Mouse (Mus musculus) frontal cortex, postnatal 10 days (tissue): ENCODE measurements around the gene Cd109.

Source experiments
- DNase-seq, 2 experiments: peaks; one replicate each; pipeline ENCODE4 v3.0.0; 2022; ENCODE audit warnings: low spot score in 2 of 2, mixed read lengths in 1 of 2

The Cd109 gene

DNA sequence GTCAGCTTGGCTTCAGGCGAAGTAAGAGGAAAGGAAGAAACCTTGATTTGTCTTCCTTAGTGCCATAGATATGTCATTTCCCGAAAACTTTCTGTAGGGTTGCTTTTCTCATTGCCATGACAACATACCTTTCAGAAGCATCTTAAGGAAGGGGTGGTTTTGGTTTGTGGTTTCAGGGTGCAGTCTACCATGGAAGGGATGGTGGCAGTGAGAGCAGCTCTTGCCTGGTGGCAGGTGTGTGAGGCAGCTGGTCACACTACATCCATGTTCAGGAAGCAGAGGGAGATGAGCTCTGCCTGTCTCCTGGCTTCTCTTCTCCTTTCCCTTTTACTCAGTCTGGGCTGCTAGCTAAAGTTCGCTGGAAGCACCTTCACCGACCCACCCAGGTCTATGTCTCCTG, 26.0 kb downstream of the Cd109 start:
- DNase-seq: no peak

DNA sequence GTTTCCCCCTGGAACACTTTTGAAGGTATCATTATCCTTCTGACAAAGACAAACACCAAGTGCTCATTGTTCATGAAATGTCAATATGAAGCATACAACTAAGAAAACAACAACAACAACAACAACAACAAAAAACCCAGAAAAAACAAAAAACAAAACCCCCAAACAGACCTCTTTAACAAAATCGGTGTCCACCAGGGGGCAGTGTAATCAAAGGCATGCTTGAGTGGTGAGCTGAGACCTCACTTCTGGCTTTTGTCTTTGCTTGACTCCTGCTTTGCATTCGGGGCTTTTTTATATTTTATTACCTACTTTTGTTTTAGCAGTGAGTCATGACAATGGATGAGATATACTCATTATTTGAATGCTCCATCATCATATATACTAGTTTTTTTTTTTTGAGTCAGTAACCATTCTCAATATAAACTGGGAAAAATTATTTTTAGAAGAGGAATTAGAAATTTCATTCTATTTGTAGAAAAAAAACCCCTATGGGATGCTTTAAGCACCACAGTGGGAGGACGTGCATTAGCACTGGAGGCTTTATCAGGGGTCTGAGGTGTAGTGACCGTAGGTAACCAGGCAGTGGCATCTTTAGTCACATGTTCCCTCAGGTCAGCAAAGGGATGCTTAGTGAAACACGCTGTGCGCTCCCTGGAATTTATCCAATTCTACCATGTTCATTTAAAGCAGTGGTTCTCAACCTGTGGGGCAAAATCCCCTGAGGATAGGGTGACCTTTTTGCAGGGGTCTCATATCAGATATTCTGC, 30.8 kb downstream of the Cd109 start:
- DNase-seq: peak in 1 of 2 experiments; percentile 22

DNA sequence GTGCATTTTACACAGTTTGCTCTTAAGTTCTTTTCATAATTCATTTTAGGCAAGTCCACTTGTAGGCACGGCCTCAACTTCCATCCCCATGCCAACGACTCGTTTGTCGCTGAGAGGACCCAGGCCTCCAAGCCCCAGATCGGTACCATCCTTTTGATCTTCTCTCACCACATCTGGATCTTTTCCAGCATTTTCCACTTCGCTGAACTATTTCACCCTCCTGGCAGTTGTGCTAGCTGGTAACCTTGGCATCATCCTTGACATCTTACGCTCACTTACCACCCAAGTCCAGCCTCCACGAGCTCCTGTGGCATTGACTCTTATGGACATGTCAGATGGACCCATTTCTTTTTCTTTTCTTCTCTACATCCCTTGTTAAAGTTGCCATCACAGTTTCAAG, 33.3 kb downstream of the Cd109 start:
- DNase-seq: no peak

DNA sequence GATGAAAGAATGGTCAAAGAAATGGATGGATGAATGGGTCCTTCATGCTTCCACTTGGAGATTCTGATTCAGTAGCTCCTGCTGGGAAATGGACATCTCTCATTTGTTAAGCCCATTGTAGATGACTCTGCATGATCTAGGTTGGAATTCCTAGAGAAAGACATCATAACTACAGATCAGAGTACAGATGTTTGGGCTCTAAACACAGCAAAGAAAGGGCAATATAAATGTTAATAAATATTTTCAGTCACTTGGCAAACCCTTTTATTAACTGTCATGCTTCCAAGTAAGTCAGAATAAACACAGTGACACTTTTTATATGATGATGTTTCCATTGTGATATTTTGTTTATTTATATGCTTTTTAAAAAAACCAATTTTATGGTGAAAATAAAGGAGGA, 34.1 kb downstream of the Cd109 start:
- DNase-seq: no peak

DNA sequence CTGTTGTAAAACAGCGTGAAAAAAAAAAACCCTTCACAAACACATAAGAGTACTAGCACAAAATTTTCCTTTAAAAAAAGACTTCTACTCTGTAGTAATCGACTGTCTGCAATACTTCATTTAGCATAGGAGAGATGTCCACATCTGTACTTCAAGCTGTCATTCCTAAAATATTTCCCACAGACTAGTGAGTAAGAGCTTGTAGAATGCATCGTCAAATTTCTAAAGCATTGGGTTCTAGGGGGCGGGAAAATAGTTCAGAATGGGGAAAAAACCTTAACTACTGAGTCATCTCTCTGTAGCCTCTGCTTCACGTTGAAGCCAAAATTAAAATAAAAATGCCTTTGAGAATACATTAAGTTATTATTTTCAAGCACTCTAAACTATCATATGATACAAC, 42.2 kb downstream of the Cd109 start:
- DNase-seq: no peak

DNA sequence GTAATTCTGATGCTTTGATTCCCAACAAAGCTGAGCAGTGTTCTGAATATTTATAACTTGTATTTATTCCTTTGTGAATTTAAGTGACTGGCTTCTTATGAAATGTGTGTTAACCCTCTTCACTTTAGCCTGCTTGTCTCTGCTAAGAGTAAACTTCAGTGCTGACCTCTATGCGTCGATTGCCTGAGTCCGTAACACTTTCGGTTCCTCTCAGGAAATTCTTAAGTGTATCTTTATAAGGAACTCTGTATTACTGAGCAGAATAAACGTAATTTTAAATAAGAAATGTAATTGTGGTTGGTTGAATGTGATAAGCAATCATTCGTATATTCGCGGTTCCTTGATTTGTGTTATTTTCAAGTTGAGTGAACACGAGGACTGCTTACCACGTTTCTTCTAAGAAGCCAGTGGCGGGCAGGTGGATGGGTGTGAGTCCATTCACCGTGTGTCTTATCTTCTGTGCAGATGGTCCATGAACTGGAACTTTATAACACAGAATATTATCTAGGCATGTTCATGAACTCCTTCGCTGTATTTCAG, 56.2 kb downstream of the Cd109 start:
- DNase-seq: no peak

DNA sequence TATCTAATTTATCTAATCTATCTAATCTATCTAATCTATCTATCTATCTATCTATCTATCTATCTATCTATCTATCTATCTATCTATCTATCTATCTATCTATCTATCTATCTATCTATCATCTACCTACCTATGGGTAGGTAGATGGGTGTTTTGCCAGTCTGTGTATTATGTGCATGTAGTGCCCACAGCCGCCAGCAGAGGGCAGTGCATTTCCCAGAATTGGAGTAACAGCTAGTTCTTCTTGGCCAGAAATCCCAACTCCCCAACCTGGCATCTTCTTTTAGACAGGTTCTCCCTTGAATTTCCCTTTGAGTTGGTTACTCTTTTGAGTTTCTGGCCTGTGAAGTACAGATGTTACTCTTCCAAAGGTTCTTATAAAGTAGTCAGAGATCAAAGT, 85.3 kb downstream of the Cd109 start:
- peak; percentile 8 to 48 for DNase-seq

DNA sequence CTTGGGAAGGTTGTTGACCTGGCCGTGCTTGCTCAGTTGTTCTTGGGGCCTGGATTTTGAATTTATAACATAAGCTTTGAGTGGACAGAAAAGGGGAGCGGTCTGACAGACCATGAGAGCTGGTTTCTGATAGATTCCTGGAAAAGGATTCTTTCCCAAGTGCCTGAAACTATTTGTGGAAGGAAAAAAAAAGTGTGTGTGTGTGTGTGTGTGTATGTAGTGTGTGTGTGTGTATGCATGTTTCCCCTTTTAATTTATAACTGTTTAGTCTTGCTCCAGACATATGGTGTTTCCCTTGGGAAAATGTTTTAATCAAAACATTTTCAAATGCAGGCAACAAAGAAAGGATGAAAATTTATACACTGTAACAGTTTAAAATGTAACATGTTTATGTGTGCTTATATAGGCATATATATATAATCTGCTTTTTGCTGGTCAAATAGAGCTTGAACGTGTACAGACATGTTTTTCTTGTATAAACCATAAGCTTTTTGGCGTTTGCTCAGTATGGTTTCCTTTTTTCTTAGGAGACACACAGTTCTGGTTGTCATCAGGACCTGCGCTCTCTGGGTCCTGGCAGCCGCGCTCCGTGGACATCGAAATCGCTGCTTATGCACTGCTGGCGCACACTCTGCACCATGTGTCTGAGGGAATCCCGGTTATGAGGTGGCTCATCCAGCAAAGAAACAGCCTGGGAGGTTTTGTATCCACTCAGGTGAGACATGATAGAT, 87.3 kb downstream of the Cd109 start:
- no peak for DNase-seq

DNA sequence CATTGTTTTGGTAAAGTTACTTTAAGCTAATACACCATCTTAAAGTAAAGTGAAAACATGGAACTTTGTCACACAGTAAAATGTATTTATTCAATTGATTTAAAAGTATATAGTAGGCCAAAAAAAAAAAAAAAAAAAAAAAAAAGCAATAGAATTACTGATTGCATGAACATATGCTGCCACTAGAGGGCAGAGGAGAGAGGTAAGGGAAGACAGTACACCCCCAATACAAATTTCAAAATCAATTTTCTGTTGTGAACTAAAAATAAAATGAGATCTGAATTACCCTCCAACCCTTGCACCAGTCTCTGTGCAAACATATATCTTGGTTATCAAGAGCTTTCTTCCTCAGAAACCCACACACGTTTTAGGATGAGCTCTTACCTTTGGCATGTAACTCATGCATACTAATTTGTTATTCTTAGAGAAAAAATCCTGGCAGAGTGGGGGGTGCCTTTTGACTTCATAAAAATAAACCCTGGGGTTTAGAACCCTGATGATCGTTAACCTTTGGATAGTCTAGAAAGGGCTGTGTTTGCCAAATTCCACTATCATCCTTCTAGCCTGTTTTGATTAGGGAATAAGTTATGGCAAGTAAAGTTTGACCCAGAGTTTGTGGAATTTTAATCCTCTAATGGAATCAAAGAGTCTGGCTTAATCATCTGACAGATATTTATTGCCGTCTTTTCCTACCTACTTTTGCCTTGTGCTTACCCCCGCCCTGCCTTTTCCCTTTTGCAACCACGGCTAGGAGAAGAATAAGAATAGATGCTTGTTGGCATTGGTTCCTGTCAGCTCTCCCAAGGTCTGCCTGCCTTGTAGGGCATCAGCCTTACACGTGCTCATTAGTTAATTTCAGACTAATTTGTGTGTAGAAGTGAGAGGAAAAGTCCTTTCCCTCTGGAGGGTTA, 105.8 kb downstream of the Cd109 start:
- no peak for DNase-seq

DNA sequence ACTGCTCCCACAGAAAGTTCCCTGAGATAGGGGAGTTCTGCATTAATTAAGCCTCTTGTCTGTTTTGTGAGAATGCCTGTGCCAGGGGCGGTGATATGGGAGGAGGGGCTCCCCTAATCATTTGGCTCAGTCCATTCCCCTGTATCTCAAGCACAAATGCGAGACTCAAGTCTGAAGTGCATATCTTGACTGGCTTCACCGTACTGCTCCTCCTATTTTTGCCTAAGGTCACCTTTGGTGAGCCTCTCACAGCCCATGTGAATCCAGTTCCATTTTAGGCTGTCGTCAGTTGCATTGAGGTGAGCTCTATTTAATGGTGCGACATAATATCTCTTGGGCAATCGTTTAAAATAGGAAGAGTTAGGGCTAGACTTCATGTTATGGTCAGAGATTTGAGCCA, 116.6 kb downstream of the Cd109 start:
- DNase-seq: no peak

DNA sequence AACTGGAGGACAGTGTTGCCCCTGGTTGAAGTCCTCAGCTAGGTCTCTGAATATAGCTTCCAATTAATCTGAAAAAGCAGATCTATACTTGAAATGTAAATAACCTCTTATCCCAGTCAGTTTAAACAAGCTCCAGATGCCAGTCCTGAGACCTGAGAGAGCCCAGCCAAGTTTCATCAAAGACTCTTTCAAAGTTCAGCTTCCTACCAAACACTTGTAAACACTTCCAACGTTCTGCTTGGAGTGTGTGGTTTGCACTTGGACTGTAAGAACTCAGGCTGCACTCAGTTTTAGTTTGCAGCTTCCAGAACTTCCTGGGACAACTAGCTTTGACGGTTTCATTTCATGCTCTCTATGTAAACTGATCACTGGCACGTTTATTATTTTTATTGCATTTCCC, 120.2 kb downstream of the Cd109 start:
- DNase-seq: no peak

DNA sequence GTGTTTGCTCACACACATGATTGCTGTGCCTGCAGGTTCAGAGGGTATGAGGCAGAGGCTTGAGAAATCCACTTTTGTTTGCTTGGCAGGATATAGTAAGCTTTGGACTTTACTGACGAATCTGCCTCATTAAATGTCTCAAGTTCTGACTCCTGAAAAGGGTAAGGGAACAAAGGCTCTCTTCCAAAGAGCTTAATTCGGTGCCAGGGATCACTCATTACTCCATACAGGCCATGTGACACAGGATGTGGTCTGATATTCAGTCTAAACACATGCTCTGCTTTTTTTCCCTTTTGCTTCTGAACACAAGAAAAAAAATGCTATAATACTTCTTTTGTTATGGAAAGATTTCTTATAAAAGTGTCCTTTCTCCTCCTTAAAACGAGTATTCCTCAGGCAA, 126.7 kb downstream of the Cd109 start:
- DNase-seq: no peak

DNA sequence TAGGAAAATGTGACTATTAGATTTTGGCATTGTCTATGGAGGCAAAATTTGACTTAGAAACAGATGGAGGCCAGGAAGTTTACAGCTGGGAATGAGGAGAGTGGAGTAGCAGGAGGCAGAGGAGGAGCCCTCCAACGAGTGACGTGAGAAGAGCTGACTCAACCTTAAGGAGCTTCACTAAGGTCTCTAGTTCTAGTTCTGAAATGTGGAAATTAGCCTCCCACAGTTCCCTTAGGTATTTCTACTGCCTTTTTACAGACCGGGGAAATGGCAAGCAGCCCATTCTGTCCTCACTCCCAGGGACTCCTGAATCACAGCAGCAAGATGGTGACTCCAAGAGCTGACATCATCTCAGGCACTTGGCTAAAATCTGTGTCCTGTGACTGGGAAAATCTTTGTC, 134.9 kb downstream of the Cd109 start:
- no peak for DNase-seq
